Mouse (Mus musculus) thymus, postnatal 4 days (tissue): ENCODE measurements around the gene Iars2.

Experiments used
- DNase-seq: peaks from one replicate; pipeline ENCODE4 v3.0.0; 2021

The Iars2 gene

GRCm38 (mm10) chr1:185275976-185276375 lies 53.2 kb downstream of the Iars2 start:
- no peak for DNase-seq

- DNase-seq = no peak
Measured at GRCm38 (mm10) chr1:185274819-185275545, 54.2 kb downstream of the Iars2 start.

GRCm38 (mm10) chr1:185271373-185271772 lies 57.8 kb downstream of the Iars2 start:
- DNase-seq = no peak

- no peak for DNase-seq
Measured at GRCm38 (mm10) chr1:185270403-185271097, 58.6 kb downstream of the Iars2 start.

- no peak for DNase-seq
Measured at GRCm38 (mm10) chr1:185268675-185269074, 60.5 kb downstream of the Iars2 start.

GRCm38 (mm10) chr1:185262565-185262964 lies 66.6 kb downstream of the Iars2 start:
- peak; percentile 49 for DNase-seq

- no peak for DNase-seq
Measured at GRCm38 (mm10) chr1:185256753-185257152, 72.4 kb downstream of the Iars2 start.

GRCm38 (mm10) chr1:185255336-185255735 lies 73.9 kb downstream of the Iars2 start:
- no peak for DNase-seq

GRCm38 (mm10) chr1:185253140-185253892 lies 75.9 kb downstream of the Iars2 start:
- no peak for DNase-seq

GRCm38 (mm10) chr1:185252351-185252750 lies 76.8 kb downstream of the Iars2 start:
- no peak for DNase-seq

- DNase-seq = no peak
Measured at GRCm38 (mm10) chr1:185248728-185249127, 80.5 kb downstream of the Iars2 start.

- no peak for DNase-seq
Measured at GRCm38 (mm10) chr1:185247429-185248085, 81.6 kb downstream of the Iars2 start.

- DNase-seq = no peak
Measured at GRCm38 (mm10) chr1:185245456-185245855, 83.7 kb downstream of the Iars2 start.

GRCm38 (mm10) chr1:185243013-185243412 lies 86.2 kb downstream of the Iars2 start:
- no peak for DNase-seq

- peak; percentile 43 for DNase-seq
Measured at GRCm38 (mm10) chr1:185236530-185236929, 92.7 kb downstream of the Iars2 start.

- DNase-seq = no peak
Measured at GRCm38 (mm10) chr1:185235837-185236236, 93.4 kb downstream of the Iars2 start.
